Mouse (Mus musculus) hindbrain, embryonic 16.5 days (tissue): ENCODE results near the gene Defb45. TPM values are rescaled to one million over a fixed set of nuclear protein-coding genes. Genes with fewer than 3 reads are reported as not detected.

ENCODE experiments used
- ATAC-seq: fragments of 200-750 bp; cut with Nextera tagmentation; 2 replicates; pipeline ENCODE4 v1.8.0; 2017; ENCODE audit warnings: moderate TSS enrichment, moderate library complexity
- H3K27ac ChIP-seq: fragments of 300-500 bp; sonication (generic); 2 replicates; pipeline ENCODE4 v1.5.1; 2014; ENCODE audit warnings: low read depth, mild to moderate bottlenecking, control low read depth, low read length, moderate library complexity
- H3K27me3 ChIP-seq: fragments of 300-500 bp; sonication (generic); replicated peaks from 2 replicates; pipeline ENCODE4 v1.6.1; 2014; ENCODE audit warnings: low read length; ENCODE audit not compliant: control insufficient read depth, insufficient read depth
- H3K36me3 ChIP-seq: fragments of 300-500 bp; sonication (generic); 2 replicates; pipeline ENCODE4 v1.6.1; 2014; ENCODE audit warnings: mild to moderate bottlenecking, low read length, moderate library complexity, mixed read lengths; ENCODE audit not compliant: control insufficient read depth, insufficient read depth
- H3K4me1 ChIP-seq: fragments of 300-500 bp; sonication (generic); 2 replicates; pipeline ENCODE4 v1.6.1; 2014; ENCODE audit warnings: low read depth, low read length; ENCODE audit not compliant: control insufficient read depth, insufficient read depth
- H3K4me2 ChIP-seq: fragments of 300-500 bp; sonication (generic); 2 replicates; pipeline ENCODE4 v1.6.1; 2014; ENCODE audit warnings: mild to moderate bottlenecking, low read length, control low read depth, moderate library complexity
- H3K4me3 ChIP-seq: fragments of 300-500 bp; sonication (generic); 2 replicates; pipeline ENCODE4 v1.5.1; 2014; ENCODE audit warnings: mild to moderate bottlenecking, low read length, control low read depth, moderate library complexity
- H3K9ac ChIP-seq: fragments of 300-500 bp; sonication (generic); 2 replicates; pipeline ENCODE4 v1.6.1; 2014; ENCODE audit warnings: low read depth, mild to moderate bottlenecking, control low read depth, low read length, moderate library complexity
- H3K9me3 ChIP-seq: fragments of 300-500 bp; sonication (generic); 2 replicates; pipeline ENCODE4 v1.6.1; 2014; ENCODE audit warnings: mild to moderate bottlenecking, low read length, moderate library complexity; ENCODE audit not compliant: control insufficient read depth
- WGBS: fragments of 180-500 bp; shearing (Covaris S2); extraction: QIAGEN DNeasy Blood & Tissue Kit; methylation state at CpG from one replicate; pipeline ENCODE4 v1.1.7; 2014; 5-methylcytosine and 5-hydroxymethylcytosine counted together
- polyA plus RNA-seq: library from polyadenylated mRNA; unstranded; fragments of >200 nt; fragmentation: Nextera tagmentation; extraction: Ambion mirVana; gene quantifications from 2 replicates; pipeline ENCODE4 v1.2.1, GENCODE M21; 2015

The Defb45 gene
- polyA plus RNA-seq, 1 experiment from 2014 or later, result not detected

DNA sequence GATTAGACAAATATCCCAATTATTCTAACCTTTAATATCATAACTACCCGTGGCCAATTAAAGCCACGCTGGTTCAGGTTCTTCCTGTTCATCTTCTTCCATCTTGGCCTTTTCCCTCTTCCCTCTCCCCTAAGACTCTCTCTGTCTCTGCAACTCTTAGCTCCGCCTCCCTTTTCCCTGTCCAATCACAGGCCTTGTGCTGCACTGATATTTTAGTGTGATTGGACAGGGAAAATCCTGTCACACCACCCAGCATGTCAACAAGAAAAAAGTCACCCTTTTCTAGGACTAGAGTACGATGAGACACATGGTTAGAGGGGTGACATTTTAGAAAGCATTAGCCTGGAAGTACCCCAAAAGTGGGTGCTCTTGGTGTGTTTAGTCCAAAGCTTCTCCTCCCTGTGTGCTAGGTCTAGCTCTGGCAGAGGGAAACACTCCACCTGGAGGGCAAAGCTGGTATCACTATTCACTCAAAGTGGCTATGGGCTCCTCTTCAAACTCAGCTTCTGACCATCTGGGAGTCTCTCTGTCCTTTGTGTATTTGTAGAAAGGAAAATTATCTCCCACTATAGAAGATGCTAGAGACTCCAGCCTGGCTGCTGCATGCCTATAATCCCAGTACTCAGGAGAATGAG lies 12.2 kb downstream of the Defb45 start:
- no peaks in the 10 kb centered on the region for H3K36me3 ChIP-seq

DNA sequence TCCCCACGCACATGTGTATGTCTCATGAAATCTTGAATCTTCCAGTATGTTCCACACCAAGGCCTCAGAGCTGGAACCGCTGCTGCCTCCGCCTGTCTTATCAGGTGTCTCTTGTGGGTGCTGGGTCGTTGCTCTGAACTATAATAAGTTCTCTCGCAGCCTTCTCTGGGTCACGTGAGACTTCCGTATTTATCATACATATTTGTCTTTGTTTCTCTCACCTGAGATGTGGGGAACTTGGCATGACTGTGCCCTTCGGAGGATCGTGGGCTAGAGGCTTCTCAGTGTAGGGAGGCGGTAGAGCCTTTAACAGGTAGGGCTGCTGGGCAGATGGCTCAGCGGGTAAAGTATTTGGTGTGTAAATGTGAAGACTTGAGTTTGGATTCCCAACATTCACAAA lies 18.6 kb downstream of the Defb45 start:
- Histone ChIP-seq H3K4me1 (no peaks in the 10 kb centered on the region), H3K27me3 (no peaks in the 10 kb centered on the region), H3K9me3 (no peaks in the 10 kb centered on the region), H3K36me3 (no peaks in the 10 kb centered on the region), H3K9ac (no peak overlapping the region), H3K27ac (no peak overlapping the region), H3K4me3 (no peak overlapping the region), H3K4me2 (no peak overlapping the region)
- ATAC-seq, result no peak
- 91% methylated on average over 11 of the region's 11 CpGs for WGBS

More for the DNA sequence above, 12.2 kb downstream of the Defb45 start:
- WGBS, result 76% methylated on average over 4 of the region's 4 CpGs
- Histone ChIP-seq H3K27me3 (no peaks in the 10 kb centered on the region), H3K4me2 (no peak overlapping the region), H3K9me3 (no peaks in the 10 kb centered on the region), H3K4me3 (no peak overlapping the region), H3K4me1 (no peaks in the 10 kb centered on the region), H3K27ac (no peak overlapping the region), H3K9ac (no peak overlapping the region)
- no peak for ATAC-seq

DNA sequence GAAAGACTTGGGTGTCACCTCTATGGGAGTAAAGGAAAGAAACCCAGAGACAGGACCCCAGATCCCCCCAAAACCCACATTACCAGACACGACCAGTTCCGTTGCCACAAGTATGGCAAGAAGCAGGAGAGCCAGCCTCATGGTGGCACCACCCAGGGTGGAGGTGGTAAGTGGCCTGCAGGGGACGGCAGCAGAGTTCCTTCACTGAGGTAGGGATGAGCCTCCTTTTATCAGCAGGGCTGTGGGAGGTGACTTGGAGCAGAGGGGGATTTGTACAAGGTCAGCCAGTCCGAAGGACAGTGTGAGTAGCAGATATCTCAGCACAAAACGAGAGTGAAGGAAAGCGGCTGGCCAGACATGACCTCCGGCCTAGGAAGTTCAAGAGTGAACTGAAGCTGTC lies 19.1 kb downstream of the Defb45 start, which contains the start of gene Defb19:
TSS of gene Defb19 (minus strand) at position 206 of the 400 bp plus-strand sequence.
- ATAC-seq, result no peak
- Histone ChIP-seq H3K36me3 (no peaks in the 10 kb centered on the region), H3K4me1 (no peaks in the 10 kb centered on the region), H3K9ac (no peak within 1 kb of the TSS), H3K27me3 (no peaks in the 10 kb centered on the region), H3K4me2 (no peak within 1 kb of the TSS), H3K9me3 (no peaks in the 10 kb centered on the region), H3K27ac (no peak within 1 kb of the TSS), H3K4me3 (no peak within 1 kb of the TSS)
- 74% methylated on average over 7 of the region's 7 CpGs for WGBS

DNA sequence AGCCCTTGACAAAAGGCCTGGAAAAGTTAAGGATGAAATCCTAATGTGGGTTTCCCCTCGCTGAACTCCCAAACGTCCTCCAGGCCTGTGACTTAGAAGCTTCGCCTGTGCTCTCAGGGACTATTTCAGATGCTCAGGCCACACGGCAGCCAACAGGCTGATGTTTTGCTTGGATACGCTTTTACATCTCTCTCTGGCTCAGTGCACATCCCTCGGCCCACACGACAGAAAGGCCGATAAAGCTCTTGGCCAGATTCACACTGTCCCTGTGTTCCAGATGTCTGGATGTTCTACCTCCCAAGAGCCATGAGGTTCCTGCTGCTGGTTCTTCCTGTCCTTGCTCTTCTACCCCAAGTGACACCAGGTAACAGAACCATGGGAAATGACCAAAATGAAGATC lies 25.7 kb downstream of the Defb45 start:
- Histone ChIP-seq H3K27me3 (no peaks in the 10 kb centered on the region), H3K9ac (no peak overlapping the region), H3K27ac (no peak overlapping the region), H3K9me3 (no peaks in the 10 kb centered on the region), H3K4me1 (no peaks in the 10 kb centered on the region), H3K4me2 (no peak overlapping the region), H3K36me3 (no peaks in the 10 kb centered on the region), H3K4me3 (no peak overlapping the region)
- WGBS, result 86% methylated on average over 8 of the region's 8 CpGs
- no peak for ATAC-seq

DNA sequence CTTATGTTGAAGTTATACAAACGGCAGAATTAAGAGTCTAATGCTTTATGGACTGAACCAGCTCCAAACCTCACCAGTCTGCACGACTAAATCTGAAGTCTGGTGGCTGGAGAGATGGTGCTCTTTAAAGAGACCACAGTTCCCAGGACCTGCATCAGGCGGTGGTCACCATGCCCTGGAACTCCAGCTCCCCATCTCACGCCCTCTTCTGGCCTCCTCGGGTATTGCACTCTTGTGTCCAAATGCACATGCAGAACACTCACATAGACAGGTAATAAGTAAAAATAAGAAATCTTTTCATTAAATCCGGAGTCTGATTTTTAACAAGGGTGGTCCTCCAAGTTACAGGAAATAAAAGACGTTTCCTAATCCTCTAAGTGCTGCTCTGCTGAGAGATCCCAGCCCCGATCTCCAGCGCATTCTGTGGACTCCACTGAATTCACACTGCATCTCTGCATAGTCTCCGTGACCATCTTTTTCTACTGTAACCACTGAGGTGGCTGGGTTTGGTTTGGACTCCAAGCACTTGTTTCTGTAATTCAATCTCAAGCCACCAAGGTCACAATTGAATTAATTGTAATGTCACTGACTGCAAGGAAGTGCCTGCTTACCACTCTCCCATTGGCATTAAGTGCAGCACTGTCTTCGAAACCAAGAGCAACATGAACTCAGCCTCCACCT lies 26.9 kb downstream of the Defb45 start, which contains the start of gene Defb21:
TSS of gene Defb21 (plus strand) at position 631 of the 681 bp plus-strand sequence.
- 64% methylated on average over 11 of the region's 11 CpGs for WGBS
- Histone ChIP-seq H3K36me3 (no peaks in the 10 kb centered on the region), H3K4me2 (no peak within 1 kb of the TSS), H3K27ac (no peak within 1 kb of the TSS), H3K9me3 (no peaks in the 10 kb centered on the region), H3K4me1 (no peaks in the 10 kb centered on the region), H3K4me3 (no peak within 1 kb of the TSS), H3K9ac (no peak within 1 kb of the TSS), H3K27me3 (no peaks in the 10 kb centered on the region)
- ATAC-seq, result no peak

DNA sequence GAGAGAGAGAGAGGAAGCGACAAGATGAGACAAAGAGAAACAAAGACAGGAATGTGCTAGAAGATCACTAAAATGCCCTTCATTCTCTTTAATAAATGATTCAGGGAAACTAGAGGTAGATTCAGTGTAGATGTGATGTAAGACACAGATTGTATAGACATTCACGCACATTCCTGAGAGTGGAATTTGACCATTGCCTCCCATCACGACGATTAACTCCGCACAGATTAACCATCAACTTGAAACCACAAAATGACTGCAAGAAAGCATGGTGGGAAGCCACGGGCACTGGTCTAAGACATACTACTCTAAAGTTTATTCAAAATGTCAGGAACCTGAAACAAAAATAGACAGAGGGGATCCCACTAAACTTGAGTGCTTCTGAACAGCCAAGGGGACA lies 28.9 kb downstream of the Defb45 start:
- Histone ChIP-seq H3K27me3 (no peaks in the 10 kb centered on the region), H3K27ac (no peak overlapping the region), H3K36me3 (no peaks in the 10 kb centered on the region), H3K9me3 (no peaks in the 10 kb centered on the region), H3K4me3 (no peak overlapping the region), H3K9ac (no peak overlapping the region), H3K4me1 (no peaks in the 10 kb centered on the region), H3K4me2 (no peak overlapping the region)
- no peak for ATAC-seq
- 79% methylated on average over 6 of the region's 6 CpGs for WGBS

DNA sequence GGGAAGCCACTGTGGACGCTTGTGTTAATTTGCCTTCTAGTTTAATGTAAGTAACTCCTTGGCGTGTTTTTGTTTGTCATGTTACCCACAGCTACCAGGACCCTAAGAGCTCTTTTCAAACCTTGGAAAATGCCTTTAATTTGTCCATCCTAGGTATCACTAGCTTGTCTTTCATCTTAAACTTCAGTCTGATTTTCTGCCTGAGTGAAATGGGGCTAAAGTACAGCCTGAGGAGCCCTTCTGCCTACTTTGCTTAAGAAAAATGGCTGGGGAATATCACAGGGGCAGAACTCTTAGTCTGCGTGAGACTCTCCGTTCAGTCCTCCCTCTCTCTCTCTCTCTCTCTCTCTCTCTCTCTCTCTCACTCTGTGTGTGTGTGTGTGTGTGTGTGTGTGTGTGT lies 29.3 kb downstream of the Defb45 start:
- no peak overlapping the region for H3K4me3 ChIP-seq
- H3K4me2 ChIP-seq, result no peak overlapping the region
- no peaks in the 10 kb centered on the region for H3K9me3 ChIP-seq
- H3K36me3 ChIP-seq, result no peaks in the 10 kb centered on the region
- no peak for ATAC-seq
- WGBS, result 79% methylated on average over 4 of the region's 4 CpGs
- no peaks in the 10 kb centered on the region for H3K27me3 ChIP-seq
- no peaks in the 10 kb centered on the region for H3K4me1 ChIP-seq
- no peak overlapping the region for H3K27ac ChIP-seq
- no peak overlapping the region for H3K9ac ChIP-seq

DNA sequence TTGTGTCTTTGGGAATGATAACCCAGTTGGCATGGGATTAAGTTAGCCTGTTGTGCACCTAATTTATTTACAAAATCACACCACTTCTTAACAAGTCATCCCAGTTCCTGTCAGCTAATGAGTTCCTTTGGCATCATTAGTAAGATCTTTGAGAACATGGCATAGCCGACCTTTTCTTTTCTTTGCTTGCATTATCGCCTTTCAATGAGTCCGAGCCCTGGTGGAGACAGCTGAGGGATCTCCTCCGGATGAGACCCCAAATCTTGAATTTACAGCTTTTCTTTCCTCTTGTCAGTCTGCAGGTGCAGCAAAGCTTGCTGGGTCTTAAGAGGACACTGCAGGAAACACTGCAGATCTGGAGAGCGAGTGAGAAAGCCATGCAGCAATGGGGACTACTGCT lies 30.2 kb downstream of the Defb45 start, which contains the start of gene Gm17416:
TSS of gene Gm17416 (plus strand) at position 301 of the 400 bp plus-strand sequence.
- no peak within 1 kb of the TSS for H3K4me2 ChIP-seq
- no peak for ATAC-seq
- no peak within 1 kb of the TSS for H3K27ac ChIP-seq
- H3K9me3 ChIP-seq, result no peaks in the 10 kb centered on the region
- no peak within 1 kb of the TSS for H3K4me3 ChIP-seq
- no peaks in the 10 kb centered on the region for H3K36me3 ChIP-seq
- H3K9ac ChIP-seq, result no peak within 1 kb of the TSS
- WGBS, result 87% methylated on average over 5 of the region's 5 CpGs
- H3K27me3 ChIP-seq, result no peaks in the 10 kb centered on the region
- H3K4me1 ChIP-seq, result no peaks in the 10 kb centered on the region

DNA sequence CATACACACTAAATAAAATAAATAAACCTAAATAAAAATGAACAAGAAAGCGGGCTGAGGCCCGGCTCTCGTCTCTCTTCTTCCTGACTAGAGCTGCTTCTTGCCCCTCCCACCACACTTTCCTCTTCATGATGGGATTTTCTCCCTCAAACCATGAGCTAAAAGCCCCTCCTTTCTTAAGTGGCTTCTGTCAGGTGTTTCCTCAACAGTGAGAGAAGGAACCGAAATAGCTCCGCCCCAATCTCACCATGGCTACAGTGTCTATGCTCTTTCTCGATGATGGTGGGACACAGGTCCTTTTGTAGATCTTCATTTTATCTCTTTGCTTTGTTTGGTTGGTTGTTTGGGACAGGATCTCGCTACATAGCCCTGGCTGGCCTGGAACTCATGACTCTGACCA lies 42.5 kb downstream of the Defb45 start:
- no peak overlapping the region for H3K4me3 ChIP-seq
- no peak for ATAC-seq
- no peak overlapping the region for H3K27ac ChIP-seq
- H3K9me3 ChIP-seq, result no peaks in the 10 kb centered on the region
- H3K4me1 ChIP-seq, result peaks cover 5% of the 10 kb centered on the region; the same call in 1 of the 2 replicates
- no peak overlapping the region for H3K9ac ChIP-seq
- WGBS, result 91% methylated on average over 7 of the region's 7 CpGs
- H3K36me3 ChIP-seq, result no peaks in the 10 kb centered on the region
- H3K27me3 ChIP-seq, result no peaks in the 10 kb centered on the region
- H3K4me2 ChIP-seq, result no peak overlapping the region
